ENCODE assay signal across 9 mouse cellular contexts in the genomic region with DNA sequence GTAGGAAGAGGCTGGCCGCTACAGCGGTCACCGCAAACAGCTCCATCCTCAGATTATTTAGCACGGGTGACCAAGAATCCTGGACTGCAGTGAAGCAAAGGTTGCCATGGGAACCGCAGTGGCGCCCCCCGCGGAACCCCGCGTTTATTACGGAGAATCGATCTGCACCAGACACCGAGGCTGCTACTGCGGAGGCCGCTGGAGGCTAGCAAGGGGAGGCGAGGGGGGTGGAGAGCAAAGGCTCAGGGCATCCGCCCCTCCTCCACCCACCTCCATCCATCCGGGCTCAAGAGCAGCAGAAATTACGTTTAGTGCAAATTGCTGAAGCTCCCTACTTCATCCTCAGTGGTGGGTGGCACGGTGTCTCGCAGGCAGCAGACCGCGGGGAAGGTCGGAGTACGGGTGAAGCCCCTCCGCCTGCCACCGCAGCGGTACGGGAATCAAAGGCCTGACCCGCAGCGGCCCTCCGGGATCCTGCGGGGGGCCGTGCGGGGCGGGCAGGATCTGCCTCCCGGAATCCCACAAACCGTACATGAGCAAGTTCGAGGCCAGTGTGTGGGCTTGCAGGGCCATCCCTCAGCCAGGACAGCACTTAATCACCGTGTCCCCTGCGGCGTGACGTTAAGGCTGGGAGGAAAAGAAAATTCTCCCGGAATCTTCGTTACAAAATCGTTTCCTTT.
A peak's percentile ranks its signal among the peaks of the same experiment; 100 is the strongest.
DNase-seq lines count a peak whose midpoint lies in the region; ATAC-seq and TF ChIP-seq lines count a peak whose summit lies in the region.
"Had no signal": no experiment of that assay in that cellular context is flagged by ENCODE, and none has a peak within 500 bp of the region (broad histone marks: within the 10 kb centered on the region; RNA-seq: fewer than 3 reads in every experiment).

No protein-coding gene starts in this region.

- no peaks in the 10 kb centered on the region for H3K36me3 ChIP-seq in kidney, postnatal 0 days (ENCODE audit: insufficient read depth, low read length)
- H3K36me3 ChIP-seq in limb, embryonic 15.5 days: no peaks in the 10 kb centered on the region
- no peaks in the 10 kb centered on the region for H3K36me3 ChIP-seq in midbrain, postnatal 0 days (ENCODE audit: insufficient read depth, low read length)

- peak; percentile 57 for ATAC-seq in granulocyte monocyte progenitor cell, adult 5-6 weeks (replicated peaks; ENCODE audit: poor library complexity, severe bottlenecking)
- ATAC-seq in kidney, postnatal 0 days (replicated peaks; ENCODE audit: low FRiP score, low read depth): 0 out of 2 replicates have a peak, but pooled peaks have one; percentile 46
- 0 out of 2 replicates have a peak, but pooled peaks have one; percentile 30 for ATAC-seq in limb, embryonic 15.5 days (ENCODE audit: insufficient number of reproducible peaks, low FRiP score, low TSS enrichment, low read depth)
- peak; percentile 86 for ATAC-seq in midbrain, postnatal 0 days (ENCODE audit: low FRiP score)
- ATAC-seq: Patski had no signal

- H3K27me3 ChIP-seq in kidney, postnatal 0 days (ENCODE audit: insufficient read depth, low read length): peaks cover 39% of the 10 kb centered on the region
- peaks cover 55% of the 10 kb centered on the region for H3K27me3 ChIP-seq in limb, embryonic 15.5 days
- H3K27me3 ChIP-seq in midbrain, postnatal 0 days (ENCODE audit: insufficient read depth, low read length): no peaks in the 10 kb centered on the region; the same call in 1 of the 2 replicates

- H3K4me3 ChIP-seq in kidney, postnatal 0 days (replicated peaks; ENCODE audit: low read depth, low read length): peak overlapping the region; percentile 45
- H3K4me3 ChIP-seq in limb, embryonic 15.5 days: peak overlapping the region; percentile 40
- peak overlapping the region; percentile 44 for H3K4me3 ChIP-seq in midbrain, postnatal 0 days (ENCODE audit: low read depth, low read length)

- peak; percentile 11 for DNase-seq in ovary, adult 18-20 months (ENCODE audit: low spot score)
- no peak for DNase-seq in ovary, postnatal 10 days (ENCODE audit: low spot score)
- DNase-seq in cerebellum, postnatal 36 days: peak; percentile 62 to 65
- DNase-seq in kidney, postnatal 0 days (ENCODE audit: low spot score): peak; percentile 32
- DNase-seq in midbrain, postnatal 0 days (ENCODE audit: low spot score): peak; percentile 90
- DNase-seq in testis, postnatal 10 days (ENCODE audit: low spot score): peak; percentile 59

- no peaks in the 10 kb centered on the region for H3K9me3 ChIP-seq in kidney, postnatal 0 days (replicated peaks; ENCODE audit: low read length)
- H3K9me3 ChIP-seq in limb, embryonic 15.5 days: no peaks in the 10 kb centered on the region
- no peaks in the 10 kb centered on the region for H3K9me3 ChIP-seq in midbrain, postnatal 0 days (ENCODE audit: low read length)

- no peak overlapping the region for H3K27ac ChIP-seq in kidney, postnatal 0 days
- H3K27ac ChIP-seq in limb, embryonic 15.5 days: no peak overlapping the region
- H3K27ac ChIP-seq in midbrain, postnatal 0 days (ENCODE audit: low read depth, low read length): peak overlapping the region; percentile 87

- TF ChIP-seq CTCF in kidney, postnatal 0 days (IDR thresholded peaks at IDR 0.05; ENCODE audit: low read depth): no peak
- TF ChIP-seq CTCF in midbrain, postnatal 0 days (IDR thresholded peaks at IDR 0.05): peak; percentile 68

- 0 out of 2 replicates have a peak overlapping the region, but pooled peaks have one; percentile 23 for H3K9ac ChIP-seq in kidney, postnatal 0 days (ENCODE audit: low read depth, low read length)
- peak overlapping the region; percentile 33; the same call in 1 of the 2 replicates for H3K9ac ChIP-seq in limb, embryonic 15.5 days
- H3K9ac ChIP-seq in midbrain, postnatal 0 days (replicated peaks; ENCODE audit: low read length, poor library complexity, severe bottlenecking): peak overlapping the region; percentile 62

- under 1% methylated on average over 46 of the region's 46 CpGs for WGBS in kidney, postnatal 0 days
- under 1% methylated on average over 46 of the region's 46 CpGs for WGBS in limb, embryonic 15.5 days
- WGBS in midbrain, postnatal 0 days: 1% methylated on average over 46 of the region's 46 CpGs

- H3K4me1 ChIP-seq in kidney, postnatal 0 days (replicated peaks; ENCODE audit: insufficient read depth, low read length): peaks cover 8% of the 10 kb centered on the region
- peaks cover 23% of the 10 kb centered on the region for H3K4me1 ChIP-seq in limb, embryonic 15.5 days
- H3K4me1 ChIP-seq in midbrain, postnatal 0 days (ENCODE audit: insufficient read depth, low read length): 0 out of 2 replicates have a peak, but pooled peaks cover 3% of the 10 kb centered on the region

- H3K4me2 ChIP-seq in kidney, postnatal 0 days (ENCODE audit: low read length): peak overlapping the region; percentile 67
- H3K4me2 ChIP-seq in limb, embryonic 15.5 days: peak overlapping the region; percentile 80
- peak overlapping the region; percentile 57 for H3K4me2 ChIP-seq in midbrain, postnatal 0 days (ENCODE audit: low read depth, low read length, poor library complexity, severe bottlenecking)

Comparison
In these comparisons a context has a peak if more than half of its experiments do, and no peak if none do; other contexts are left out.
1. ATAC-seq: peak in every context shown above with its lines; median percentile 86 in midbrain, postnatal 0 days; 57 in granulocyte monocyte progenitor cell, adult 5-6 weeks; 46 in kidney, postnatal 0 days; 30 in limb, embryonic 15.5 days.